Mouse (Mus musculus) lung, postnatal 4 days (tissue): ENCODE data around the gene Atf5.

ENCODE experiments used
- DNase-seq, 2 experiments: peaks; one replicate each; pipeline ENCODE4 v3.0.0; 2021

Gene Atf5

GRCm38 (mm10) chr7:44818751-44819235 lies 2.3 kb upstream of the Atf5 start:
- peak in 1 of 2 experiments; percentile 57 for DNase-seq

GRCm38 (mm10) chr7:44818164-44818563 lies 1.7 kb upstream of the Atf5 start:
- DNase-seq = peak in 1 of 2 experiments; percentile 48

- DNase-seq = no peak
Measured at GRCm38 (mm10) chr7:44817441-44817840, 983 bp upstream of the Atf5 start.

- peak; percentile 99 to 100 for DNase-seq
Measured at GRCm38 (mm10) chr7:44815721-44816469, 563 bp downstream of the Atf5 start, which contains the start of the genes Nup62 and Il4i1. Gene Nup62, plus strand, starts transcription at chr7:44816088. Gene Il4i1, plus strand, starts transcription at chr7:44816387.

GRCm38 (mm10) chr7:44814952-44815553 lies 1.4 kb downstream of the Atf5 start:
- no peak for DNase-seq

GRCm38 (mm10) chr7:44814423-44814822 lies 2.0 kb downstream of the Atf5 start:
- no peak for DNase-seq

GRCm38 (mm10) chr7:44813985-44814384 lies 2.5 kb downstream of the Atf5 start:
- no peak for DNase-seq

- no peak for DNase-seq
Measured at GRCm38 (mm10) chr7:44812651-44813325, 3.7 kb downstream of the Atf5 start.

GRCm38 (mm10) chr7:44810819-44811557 lies 5.5 kb downstream of the Atf5 start:
- no peak for DNase-seq

- DNase-seq = no peak
Measured at GRCm38 (mm10) chr7:44810365-44810764, 6.1 kb downstream of the Atf5 start.

- DNase-seq = no peak
Measured at GRCm38 (mm10) chr7:44809466-44809865, 7.0 kb downstream of the Atf5 start.

- no peak for DNase-seq
Measured at GRCm38 (mm10) chr7:44808927-44809326, 7.5 kb downstream of the Atf5 start.

GRCm38 (mm10) chr7:44792781-44793180 lies 23.7 kb downstream of the Atf5 start:
- DNase-seq = no peak

- DNase-seq = no peak
Measured at GRCm38 (mm10) chr7:44790066-44790465, 26.4 kb downstream of the Atf5 start.

GRCm38 (mm10) chr7:44789531-44789930 lies 26.9 kb downstream of the Atf5 start:
- DNase-seq = no peak

- DNase-seq = peak in 1 of 2 experiments; percentile 3
Measured at GRCm38 (mm10) chr7:44780101-44780500, 36.4 kb downstream of the Atf5 start.

- peak in 1 of 2 experiments; percentile 19 for DNase-seq
Measured at GRCm38 (mm10) chr7:44776849-44777498, 39.5 kb downstream of the Atf5 start.

- DNase-seq = no peak
Measured at GRCm38 (mm10) chr7:44772591-44773204, 43.8 kb downstream of the Atf5 start.

GRCm38 (mm10) chr7:44770046-44770578 lies 46.3 kb downstream of the Atf5 start:
- peak; percentile 62 to 80 for DNase-seq

GRCm38 (mm10) chr7:44768129-44768528 lies 48.3 kb downstream of the Atf5 start:
- no peak for DNase-seq
